Mouse (Mus musculus) forebrain, embryonic 11.5 days (tissue): ENCODE data around the gene Ptgs1. TPM values are rescaled to one million over a fixed set of nuclear protein-coding genes. Genes with fewer than 3 reads are reported as not detected.

ENCODE experiments used
- ATAC-seq: fragments of 200-750 bp; cut with Nextera tagmentation; replicated peaks from 2 replicates; pipeline ENCODE4 v1.8.0; 2017; ENCODE audit warnings: moderate TSS enrichment; ENCODE audit not compliant: low FRiP score
- DNase-seq: peaks from one replicate; pipeline ENCODE4 v3.0.0-alpha.2; 2017; ENCODE audit warnings: low spot score
- H3K27ac ChIP-seq: fragments of 300-500 bp; sonication (generic); 2 replicates; pipeline ENCODE4 v1.5.1; 2014; ENCODE audit warnings: low read depth, low read length
- H3K27me3 ChIP-seq: fragments of 300-500 bp; sonication (generic); 2 replicates; pipeline ENCODE4 v1.6.1; 2014; ENCODE audit warnings: mild to moderate bottlenecking, low read length, mixed read lengths; ENCODE audit not compliant: control insufficient read depth, insufficient read depth
- H3K36me3 ChIP-seq: fragments of 300-500 bp; sonication (generic); 2 replicates; pipeline ENCODE4 v1.6.1; 2014; ENCODE audit warnings: mild to moderate bottlenecking, low read length, moderate library complexity, mixed read lengths; ENCODE audit not compliant: control insufficient read depth, insufficient read depth
- H3K4me1 ChIP-seq: fragments of 300-500 bp; sonication (generic); replicated peaks from 2 replicates; pipeline ENCODE4 v1.6.1; 2014; ENCODE audit warnings: low read length, mixed read lengths; ENCODE audit not compliant: control insufficient read depth, insufficient read depth
- H3K4me2 ChIP-seq: fragments of 300-500 bp; sonication (generic); 2 replicates; pipeline ENCODE4 v1.6.1; 2014; ENCODE audit warnings: low read depth, mild to moderate bottlenecking, low read length, moderate library complexity, mixed read lengths; ENCODE audit not compliant: severe bottlenecking
- H3K4me3 ChIP-seq: fragments of 300-500 bp; sonication (generic); 2 replicates; pipeline ENCODE4 v1.5.1; 2014; ENCODE audit warnings: low read depth, low read length
- H3K9ac ChIP-seq: fragments of 300-500 bp; sonication (generic); 2 replicates; pipeline ENCODE4 v1.6.1; 2014; ENCODE audit warnings: low read length
- H3K9me3 ChIP-seq: fragments of 300-500 bp; sonication (generic); 2 replicates; pipeline ENCODE4 v1.6.1; 2016; ENCODE audit warnings: low read length, mixed read lengths; ENCODE audit not compliant: control insufficient read depth
- WGBS: fragments of 180-500 bp; shearing (Covaris S2); extraction: QIAGEN DNeasy Blood & Tissue Kit; methylation state at CpG from one replicate; pipeline ENCODE4 v1.1.7; 2014; 5-methylcytosine and 5-hydroxymethylcytosine counted together
- polyA plus RNA-seq: library from polyadenylated mRNA; unstranded; fragments of >200 nt; fragmentation: Nextera tagmentation; extraction: Ambion mirVana; gene quantifications from 2 replicates; pipeline ENCODE4 v1.2.1, GENCODE M21; 2014

Gene Ptgs1
- polyA plus RNA-seq, 1 experiment from 2014 or later, result 2.8 TPM

DNA sequence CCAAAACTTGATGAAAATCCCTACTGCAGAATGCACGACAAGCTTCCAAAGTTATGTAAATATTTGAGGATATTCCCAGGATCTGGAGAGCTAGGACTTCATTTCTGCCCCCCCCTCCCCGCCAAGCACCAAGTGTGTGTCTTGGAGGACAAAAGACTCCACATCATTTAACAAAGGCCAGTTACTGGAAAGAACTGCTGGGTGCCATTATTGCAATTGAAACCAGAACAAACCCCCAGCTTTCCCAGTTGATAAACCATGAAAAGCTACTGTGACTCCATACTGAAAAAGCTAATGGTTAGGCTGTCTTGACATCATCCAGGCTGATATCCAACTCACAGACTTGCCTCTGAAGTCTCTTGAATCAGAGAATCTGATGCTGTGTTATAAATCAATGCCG is 39.2 kb downstream of the Ptgs1 start:
- Histone ChIP-seq H3K27ac (no peak overlapping the region), H3K4me3 (no peak overlapping the region), H3K36me3 (no peaks in the 10 kb centered on the region), H3K9ac (no peak overlapping the region), H3K27me3 (no peaks in the 10 kb centered on the region), H3K4me2 (no peak overlapping the region), H3K9me3 (no peaks in the 10 kb centered on the region), H3K4me1 (no peaks in the 10 kb centered on the region)
- WGBS, result 63% methylated on average over 3 of the region's 3 CpGs
- no peak for DNase-seq
- ATAC-seq, result no peak

DNA sequence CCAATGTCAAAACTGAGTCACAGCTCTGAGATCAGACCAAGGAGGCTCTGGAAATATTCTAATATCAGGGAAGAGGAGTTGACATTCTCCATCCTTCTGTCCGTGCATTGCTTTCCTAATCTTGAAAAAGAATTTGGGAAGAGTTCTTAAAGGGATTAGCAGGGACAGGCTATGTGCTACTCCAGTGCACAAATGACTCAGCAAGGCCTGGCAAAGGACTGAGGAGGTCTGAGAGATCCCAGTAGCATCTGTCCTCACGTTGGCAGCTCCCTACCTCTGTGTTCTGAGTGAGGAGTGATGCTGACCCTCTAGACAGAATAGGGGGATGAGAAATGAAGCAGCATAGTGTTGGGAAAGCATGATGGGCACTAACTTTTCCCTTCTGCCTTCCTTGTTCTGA is 40.0 kb downstream of the Ptgs1 start:
- WGBS, result 51% methylated on average over 2 of the region's 2 CpGs
- H3K4me2 ChIP-seq, result no peak overlapping the region
- H3K9ac ChIP-seq, result no peak overlapping the region
- H3K27me3 ChIP-seq, result no peaks in the 10 kb centered on the region
- ATAC-seq (no peak), DNase-seq (no peak)
- no peak overlapping the region for H3K4me3 ChIP-seq
- no peaks in the 10 kb centered on the region for H3K36me3 ChIP-seq
- H3K9me3 ChIP-seq, result no peaks in the 10 kb centered on the region
- no peak overlapping the region for H3K27ac ChIP-seq
- no peaks in the 10 kb centered on the region for H3K4me1 ChIP-seq

DNA sequence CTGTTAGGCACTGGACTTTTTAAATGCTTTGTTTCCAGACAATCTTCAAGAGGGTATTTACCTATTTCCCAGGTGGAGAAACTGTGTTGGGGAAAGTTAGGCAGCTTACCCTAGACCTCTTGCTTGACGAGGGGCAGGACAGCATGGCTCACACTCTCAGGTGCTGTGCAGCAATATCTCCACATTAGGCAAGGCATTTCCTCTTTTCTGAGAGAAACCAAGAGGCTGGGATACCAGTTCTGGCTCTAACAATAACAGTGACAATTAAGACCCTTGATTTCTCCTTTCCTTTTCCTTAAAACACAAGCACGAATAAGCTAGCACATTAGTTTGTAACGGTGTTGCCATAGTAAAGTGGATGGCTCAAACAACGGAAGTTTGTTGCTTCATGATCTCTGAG is 40.9 kb downstream of the Ptgs1 start:
- Histone ChIP-seq H3K36me3 (no peaks in the 10 kb centered on the region), H3K4me1 (no peaks in the 10 kb centered on the region), H3K27ac (no peak overlapping the region), H3K9me3 (no peaks in the 10 kb centered on the region), H3K27me3 (no peaks in the 10 kb centered on the region), H3K9ac (no peak overlapping the region), H3K4me2 (no peak overlapping the region), H3K4me3 (no peak overlapping the region)
- 94% methylated on average over 4 of the region's 4 CpGs for whole genome bisulfite sequencing
- DNase-seq, result no peak
- ATAC-seq, result no peak

DNA sequence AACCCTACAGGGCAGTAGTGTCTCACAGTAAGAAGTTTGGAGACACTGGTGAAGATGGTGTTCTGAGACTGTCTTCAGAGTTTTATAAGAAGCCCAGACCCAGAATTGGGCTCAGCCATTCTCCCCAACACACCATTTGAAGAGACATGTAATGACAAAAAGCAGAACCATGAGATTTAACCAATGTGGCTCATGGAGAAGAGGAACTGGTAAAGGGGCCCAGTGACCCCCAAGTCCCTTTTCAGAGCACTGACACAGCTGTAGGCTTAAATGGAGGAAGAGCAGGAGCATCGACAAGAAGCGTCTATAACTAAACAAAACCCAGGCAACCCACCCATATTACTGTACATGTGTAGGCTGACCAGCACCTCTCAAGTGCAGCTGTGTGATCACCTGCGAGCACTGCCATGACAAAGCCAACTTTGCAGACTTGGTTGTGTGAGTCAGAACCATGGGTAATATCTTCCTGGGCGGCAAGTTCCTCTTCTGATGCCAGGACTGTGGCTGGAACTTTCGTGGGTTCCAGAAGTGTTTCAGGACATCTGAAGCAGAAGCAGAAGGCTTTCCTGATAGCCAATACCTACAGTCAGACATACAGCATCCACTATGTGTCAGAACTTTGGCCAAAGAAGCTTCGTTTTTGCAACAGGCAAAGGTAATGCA is 42.2 kb downstream of the Ptgs1 start:
- 82% methylated on average over 6 of the region's 6 CpGs for WGBS
- H3K9ac ChIP-seq, result no peak overlapping the region
- H3K27ac ChIP-seq, result no peak overlapping the region
- ATAC-seq, result no peak
- H3K9me3 ChIP-seq, result no peaks in the 10 kb centered on the region
- no peaks in the 10 kb centered on the region for H3K27me3 ChIP-seq
- H3K4me2 ChIP-seq, result no peak overlapping the region
- no peaks in the 10 kb centered on the region for H3K36me3 ChIP-seq
- DNase-seq, result no peak
- H3K4me3 ChIP-seq, result no peak overlapping the region
- H3K4me1 ChIP-seq, result no peaks in the 10 kb centered on the region

DNA sequence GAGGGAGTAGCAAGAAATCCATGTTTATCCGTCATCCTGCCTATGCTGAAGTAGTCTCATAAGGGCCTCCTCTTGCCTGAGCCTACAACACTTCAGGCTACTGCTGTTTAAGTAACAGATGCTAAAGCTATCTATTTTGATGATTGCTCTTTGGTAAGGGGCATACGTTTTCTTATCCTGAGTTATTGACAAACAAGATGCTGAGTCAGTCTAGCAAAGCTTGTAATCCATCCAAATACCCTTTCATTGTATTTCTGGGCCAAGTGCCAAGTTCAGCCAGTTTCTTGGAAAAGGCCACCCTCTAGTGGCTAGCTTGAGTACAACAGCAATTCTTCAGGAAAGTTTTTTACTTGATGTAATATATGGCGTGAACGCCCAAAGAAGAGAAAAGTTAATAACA is 46.2 kb downstream of the Ptgs1 start:
- WGBS, result 51% methylated on average over 4 of the region's 4 CpGs
- no peaks in the 10 kb centered on the region for H3K4me1 ChIP-seq
- H3K9ac ChIP-seq, result no peak overlapping the region
- no peak overlapping the region for H3K27ac ChIP-seq
- ATAC-seq (peak; percentile 58; the same call in 1 of the 2 replicates), DNase-seq (peak; percentile 62)
- no peak overlapping the region for H3K4me3 ChIP-seq
- H3K36me3 ChIP-seq, result no peaks in the 10 kb centered on the region
- H3K27me3 ChIP-seq, result no peaks in the 10 kb centered on the region
- H3K9me3 ChIP-seq, result no peaks in the 10 kb centered on the region
- no peak overlapping the region for H3K4me2 ChIP-seq

GRCm38 (mm10) chr2:36278760-36279159 is 48.5 kb downstream of the Ptgs1 start:
- H3K4me2 ChIP-seq, result no peak overlapping the region
- no peaks in the 10 kb centered on the region for H3K4me1 ChIP-seq
- ATAC-seq, result no peak
- no peaks in the 10 kb centered on the region for H3K36me3 ChIP-seq
- H3K4me3 ChIP-seq, result no peak overlapping the region
- 75% methylated on average over 3 of the region's 3 CpGs for WGBS
- no peak overlapping the region for H3K9ac ChIP-seq
- no peak overlapping the region for H3K27ac ChIP-seq
- H3K9me3 ChIP-seq, result no peaks in the 10 kb centered on the region
- H3K27me3 ChIP-seq, result no peaks in the 10 kb centered on the region
- no peak for DNase-seq

DNA sequence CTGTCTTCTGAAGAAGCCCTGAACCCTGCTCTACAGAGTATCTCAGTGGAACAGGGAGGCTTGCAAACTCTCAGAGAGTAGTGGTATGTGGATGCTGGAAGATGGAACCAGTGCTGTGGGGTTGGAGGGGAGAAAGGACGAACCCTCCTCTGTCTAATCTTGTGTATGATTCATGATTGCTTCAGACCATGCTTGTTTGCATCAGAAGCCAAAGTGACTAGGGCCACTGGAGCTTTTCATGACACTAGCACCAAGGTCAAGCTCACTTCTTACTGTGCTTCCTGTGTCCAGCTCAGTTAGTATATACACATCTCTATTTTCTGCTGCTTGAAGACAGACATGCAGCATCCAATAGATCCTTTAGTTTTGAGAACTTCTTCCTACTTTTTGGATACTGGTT is 50.9 kb downstream of the Ptgs1 start:
- no peaks in the 10 kb centered on the region for H3K36me3 ChIP-seq
- H3K27me3 ChIP-seq, result no peaks in the 10 kb centered on the region
- ATAC-seq (no peak), DNase-seq (no peak)
- H3K4me2 ChIP-seq, result no peak overlapping the region
- WGBS, result 67% methylated on average over 1 of the region's 1 CpGs
- no peaks in the 10 kb centered on the region for H3K9me3 ChIP-seq
- no peak overlapping the region for H3K27ac ChIP-seq
- H3K4me1 ChIP-seq, result no peaks in the 10 kb centered on the region
- H3K4me3 ChIP-seq, result no peak overlapping the region
- no peak overlapping the region for H3K9ac ChIP-seq

- 91% methylated on average over 1 of the region's 1 CpGs for WGBS
- no peak overlapping the region for H3K27ac ChIP-seq
- H3K4me3 ChIP-seq, result no peak overlapping the region
- no peaks in the 10 kb centered on the region for H3K9me3 ChIP-seq
- no peaks in the 10 kb centered on the region for H3K36me3 ChIP-seq
- no peaks in the 10 kb centered on the region for H3K27me3 ChIP-seq
- H3K9ac ChIP-seq, result no peak overlapping the region
- DNase-seq (no peak), ATAC-seq (no peak)
- no peaks in the 10 kb centered on the region for H3K4me1 ChIP-seq
- no peak overlapping the region for H3K4me2 ChIP-seq
Measured at GRCm38 (mm10) chr2:36282301-36282700, 52.1 kb downstream of the Ptgs1 start.
